Mouse (Mus musculus): ENCODE data around the gene Pzp. TPM values are rescaled to one million over a fixed set of nuclear protein-coding genes. Genes with fewer than 3 reads are reported as not detected.

Gene Pzp
- polyA plus RNA-seq, 1 experiment from 2014 or later = not detected

DNA sequence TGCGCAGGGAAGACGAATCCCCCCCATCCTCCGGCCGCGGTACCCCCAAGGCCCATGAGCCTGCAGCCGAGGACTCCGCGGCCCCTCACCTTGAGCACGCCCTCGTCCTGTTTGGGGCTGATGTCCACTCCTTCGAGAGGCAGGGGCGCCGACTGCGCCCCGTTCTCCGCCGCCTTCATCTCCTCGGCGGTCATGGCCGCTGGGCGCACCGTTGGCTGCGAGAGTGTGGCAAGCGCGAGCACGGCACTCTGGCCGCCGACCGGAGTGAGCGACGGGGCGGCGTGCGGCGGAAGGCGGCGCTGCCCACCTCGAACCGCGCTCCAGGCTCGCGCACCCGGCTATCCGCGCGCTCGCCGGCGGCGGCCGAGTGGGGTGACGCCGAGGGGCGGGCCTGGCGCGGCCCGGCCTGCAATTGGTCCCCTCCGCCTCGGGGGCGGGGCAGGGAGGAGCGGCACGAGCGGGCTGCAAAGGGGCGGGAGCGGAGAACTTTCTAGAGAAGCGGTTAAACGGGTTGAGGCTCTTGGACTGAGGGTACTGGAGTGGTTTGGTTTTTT, 88.1 kb downstream of the Pzp start, which contains the start of gene Fkbp4:
Gene Fkbp4 (minus strand): TSS at position 361 of the 554 bp plus-strand sequence.
- H3K36me3 ChIP-seq (replicated peaks; ENCODE audit: control insufficient read depth, insufficient read depth, low read depth, low read length) = peaks cover 11% of the 10 kb centered on the region
- H3K9ac ChIP-seq (replicated peaks; ENCODE audit: low read length) = peak within 1 kb of the TSS; percentile 99
- H3K4me2 ChIP-seq (ENCODE audit: low read depth, low read length) = peak within 1 kb of the TSS; percentile 61
- H3K9me3 ChIP-seq (replicated peaks; ENCODE audit: control insufficient read depth, low read length) = no peaks in the 10 kb centered on the region
- H3K27me3 ChIP-seq (ENCODE audit: control insufficient read depth, insufficient read depth, low read length) = no peaks in the 10 kb centered on the region
- H3K4me3 ChIP-seq (ENCODE audit: low read depth, low read length) = peak within 1 kb of the TSS; percentile 98
- under 1% methylated on average over 67 of the region's 67 CpGs for WGBS
- ATAC-seq (replicated peaks; ENCODE audit: insufficient number of reproducible peaks, low FRiP score, low TSS enrichment, low read depth) = peak; percentile 90
- DNase-seq (ENCODE audit: low spot score) = peak; percentile 96
- no peaks in the 10 kb centered on the region for H3K4me1 ChIP-seq (ENCODE audit: control insufficient read depth, insufficient read depth, low read length)
- H3K27ac ChIP-seq (replicated peaks; ENCODE audit: low read depth, low read length) = peak within 1 kb of the TSS; percentile 86

DNA sequence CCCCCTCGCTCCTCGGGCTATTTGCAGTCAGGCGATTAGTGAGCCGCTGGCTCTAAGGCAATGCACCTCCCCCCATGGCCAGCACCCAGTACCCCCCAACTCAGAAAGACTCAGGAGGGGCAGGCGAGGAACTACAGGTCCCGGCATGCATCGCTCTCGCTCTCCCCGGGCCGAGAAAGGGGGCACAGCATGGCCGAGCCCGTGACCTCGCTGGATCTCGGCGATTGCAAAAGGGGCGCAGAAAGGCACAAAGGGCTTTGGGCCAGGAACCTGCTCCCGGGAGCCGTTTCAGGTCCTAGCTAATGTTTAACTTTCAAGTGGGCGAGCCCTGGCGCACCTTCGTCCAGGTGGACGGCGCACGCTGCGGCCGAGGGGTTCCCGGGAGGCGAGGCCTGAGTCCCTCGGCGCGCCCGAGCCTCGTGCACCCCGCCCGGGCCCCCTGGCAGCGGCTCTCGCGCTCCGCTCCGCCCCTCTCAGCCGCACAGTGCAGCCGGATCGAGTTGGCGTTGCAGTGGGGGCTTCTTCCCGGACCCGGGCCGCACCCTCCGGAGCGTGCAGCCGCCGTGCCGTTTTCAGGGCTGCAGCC, 88.7 kb downstream of the Pzp start:
- H3K9ac ChIP-seq (replicated peaks; ENCODE audit: low read length) = peak overlapping the region; percentile 99
- no peaks in the 10 kb centered on the region for H3K4me1 ChIP-seq (ENCODE audit: control insufficient read depth, insufficient read depth, low read length)
- H3K36me3 ChIP-seq (replicated peaks; ENCODE audit: control insufficient read depth, insufficient read depth, low read depth, low read length) = peaks cover 14% of the 10 kb centered on the region
- no peaks in the 10 kb centered on the region for H3K27me3 ChIP-seq (ENCODE audit: control insufficient read depth, insufficient read depth, low read length)
- H3K9me3 ChIP-seq (replicated peaks; ENCODE audit: control insufficient read depth, low read length) = no peaks in the 10 kb centered on the region
- peak overlapping the region; percentile 86 for H3K27ac ChIP-seq (replicated peaks; ENCODE audit: low read depth, low read length)
- under 1% methylated on average over 51 of the region's 52 CpGs for WGBS
- ATAC-seq (replicated peaks; ENCODE audit: insufficient number of reproducible peaks, low FRiP score, low TSS enrichment, low read depth) = peak; percentile 66
- H3K4me3 ChIP-seq (ENCODE audit: low read depth, low read length) = peak overlapping the region; percentile 98
- peak overlapping the region; percentile 61 for H3K4me2 ChIP-seq (ENCODE audit: low read depth, low read length)
- peak; percentile 77 for DNase-seq (ENCODE audit: low spot score)

DNA sequence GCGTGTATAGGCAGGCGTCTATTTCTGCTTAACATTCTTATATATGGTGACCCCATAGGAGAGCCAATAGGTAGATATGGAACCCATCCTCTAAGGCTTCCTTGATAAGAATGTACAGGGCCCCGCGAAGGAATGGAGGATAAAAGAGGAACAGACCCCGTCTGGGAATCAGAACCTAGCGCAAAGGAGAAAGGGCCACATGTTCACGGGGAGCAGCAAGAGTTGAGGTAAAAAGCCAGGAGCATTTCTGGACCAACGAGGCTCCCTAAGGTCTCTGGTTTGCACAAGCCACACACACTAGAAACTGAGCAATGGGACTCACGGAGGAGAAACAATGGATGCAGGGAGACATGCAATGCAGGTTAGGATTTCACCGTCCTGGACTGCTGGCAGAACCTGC, 89.2 kb downstream of the Pzp start:
- 3% methylated on average over 10 of the region's 10 CpGs for WGBS

DNA sequence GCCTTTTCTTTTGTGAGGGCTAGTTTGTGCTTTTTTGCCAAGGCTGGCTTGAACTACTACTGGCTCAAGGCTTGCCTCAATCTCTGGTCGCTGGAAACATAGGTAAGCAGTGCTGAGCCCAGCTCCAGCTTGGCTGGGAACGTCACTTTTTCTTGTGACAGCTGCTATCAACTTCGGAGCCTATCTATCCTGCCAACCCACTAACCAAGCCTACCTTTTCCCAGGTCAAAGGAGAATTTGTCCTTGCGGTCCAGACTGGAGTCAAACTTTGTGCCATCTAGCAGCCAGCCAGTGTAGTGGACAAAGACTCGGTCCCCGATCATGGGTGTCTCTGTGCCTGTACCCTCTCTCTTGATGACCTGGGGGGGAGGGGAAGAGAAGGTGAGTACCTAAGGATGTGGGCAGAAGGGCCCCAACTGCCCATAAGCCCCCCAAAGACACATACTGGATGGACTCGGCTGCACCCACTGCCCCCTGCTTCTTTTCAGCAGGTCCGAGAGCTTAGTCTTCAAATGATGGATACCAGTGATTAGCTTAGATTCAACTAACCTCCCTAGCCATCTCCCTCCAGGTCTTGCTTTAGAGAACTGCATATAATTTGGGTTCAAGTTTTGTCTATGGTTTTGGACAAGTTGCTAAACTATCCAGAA, 90.0 kb downstream of the Pzp start:
- Histone ChIP-seq H3K4me3 (ENCODE audit: low read depth, low read length) (peak overlapping the region; percentile 98), H3K4me1 (ENCODE audit: control insufficient read depth, insufficient read depth, low read length) (no peaks in the 10 kb centered on the region), H3K9ac (replicated peaks; ENCODE audit: low read length) (peak overlapping the region; percentile 99), H3K4me2 (ENCODE audit: low read depth, low read length) (peak overlapping the region; percentile 61), H3K27me3 (ENCODE audit: control insufficient read depth, insufficient read depth, low read length) (no peaks in the 10 kb centered on the region), H3K9me3 (replicated peaks; ENCODE audit: control insufficient read depth, low read length) (no peaks in the 10 kb centered on the region), H3K36me3 (replicated peaks; ENCODE audit: control insufficient read depth, insufficient read depth, low read depth, low read length) (peaks cover 22% of the 10 kb centered on the region), H3K27ac (replicated peaks; ENCODE audit: low read depth, low read length) (no peak overlapping the region)
- no peak for ATAC-seq (replicated peaks; ENCODE audit: insufficient number of reproducible peaks, low FRiP score, low TSS enrichment, low read depth)
- WGBS = 90% methylated on average over 8 of the region's 8 CpGs
- DNase-seq (ENCODE audit: low spot score) = no peak

More for the DNA sequence above, 89.2 kb downstream of the Pzp start:
- Histone ChIP-seq H3K27me3 (ENCODE audit: control insufficient read depth, insufficient read depth, low read length) (no peaks in the 10 kb centered on the region), H3K4me1 (ENCODE audit: control insufficient read depth, insufficient read depth, low read length) (no peaks in the 10 kb centered on the region), H3K36me3 (replicated peaks; ENCODE audit: control insufficient read depth, insufficient read depth, low read depth, low read length) (peaks cover 20% of the 10 kb centered on the region), H3K4me2 (ENCODE audit: low read depth, low read length) (peak overlapping the region; percentile 61), H3K4me3 (ENCODE audit: low read depth, low read length) (peak overlapping the region; percentile 98), H3K27ac (replicated peaks; ENCODE audit: low read depth, low read length) (peak overlapping the region; percentile 86), H3K9ac (replicated peaks; ENCODE audit: low read length) (peak overlapping the region; percentile 99), H3K9me3 (replicated peaks; ENCODE audit: control insufficient read depth, low read length) (no peaks in the 10 kb centered on the region)
- ATAC-seq (replicated peaks; ENCODE audit: insufficient number of reproducible peaks, low FRiP score, low TSS enrichment, low read depth) (no peak), DNase-seq (ENCODE audit: low spot score) (no peak)

DNA sequence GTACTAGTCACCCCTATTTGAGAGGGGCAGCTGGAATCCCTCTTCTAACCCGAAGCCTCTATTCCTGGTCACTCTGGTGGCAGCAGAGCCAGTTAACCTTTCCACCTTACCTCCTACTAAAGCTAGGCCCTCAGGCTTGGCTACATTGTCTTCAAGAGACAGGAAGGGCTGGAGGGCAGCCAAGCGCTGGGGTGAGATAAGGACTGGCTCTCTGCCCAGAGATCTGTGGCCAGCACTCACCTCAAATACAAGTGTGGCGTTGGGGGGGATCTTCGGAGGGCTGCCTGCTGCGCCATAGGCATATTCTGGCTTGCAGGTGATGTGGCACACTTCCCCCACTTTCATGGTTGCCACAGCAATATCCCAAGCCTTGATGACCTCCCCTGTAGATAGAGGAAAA, 91.0 kb downstream of the Pzp start:
- H3K9me3 ChIP-seq (replicated peaks; ENCODE audit: control insufficient read depth, low read length) = no peaks in the 10 kb centered on the region
- peaks cover 27% of the 10 kb centered on the region for H3K36me3 ChIP-seq (replicated peaks; ENCODE audit: control insufficient read depth, insufficient read depth, low read depth, low read length)
- no peak overlapping the region for H3K4me3 ChIP-seq (ENCODE audit: low read depth, low read length)
- no peaks in the 10 kb centered on the region for H3K27me3 ChIP-seq (ENCODE audit: control insufficient read depth, insufficient read depth, low read length)
- H3K9ac ChIP-seq (replicated peaks; ENCODE audit: low read length) = no peak overlapping the region
- no peak for ATAC-seq (replicated peaks; ENCODE audit: insufficient number of reproducible peaks, low FRiP score, low TSS enrichment, low read depth)
- no peaks in the 10 kb centered on the region for H3K4me1 ChIP-seq (ENCODE audit: control insufficient read depth, insufficient read depth, low read length)
- H3K27ac ChIP-seq (replicated peaks; ENCODE audit: low read depth, low read length) = no peak overlapping the region
- DNase-seq (ENCODE audit: low spot score) = no peak
- 96% methylated on average over 5 of the region's 5 CpGs for WGBS
- H3K4me2 ChIP-seq (ENCODE audit: low read depth, low read length) = no peak overlapping the region

Other genes starting within 250 kb of the Pzp start
- gene Tead4, start 225.9 kb downstream of the Pzp start, polyA plus RNA-seq (2014; fragmentation: Nextera tagmentation; extraction: Ambion mirVana) = 1.4 and 2.3 TPM in 2 replicates
- 16.6 and 18.2 TPM in 2 replicates for gene Tulp3, start 170.9 kb downstream of the Pzp start, polyA plus RNA-seq (2014; fragmentation: Nextera tagmentation; extraction: Ambion mirVana)
- gene Rhno1, start 163.8 kb downstream of the Pzp start, polyA plus RNA-seq (2014; fragmentation: Nextera tagmentation; extraction: Ambion mirVana) = 172 and 174 TPM in 2 replicates
- gene Foxm1, start 163.8 kb downstream of the Pzp start, polyA plus RNA-seq (2014; fragmentation: Nextera tagmentation; extraction: Ambion mirVana) = 40.7 and 43.4 TPM in 2 replicates
- gene Tex52, start 151.3 kb downstream of the Pzp start, polyA plus RNA-seq (2014; fragmentation: Nextera tagmentation; extraction: Ambion mirVana) = 0.31 and 0.36 TPM in 2 replicates
- gene Gm44596, start 151.2 kb downstream of the Pzp start, polyA plus RNA-seq (2014; fragmentation: Nextera tagmentation; extraction: Ambion mirVana) = not detected in 2 replicates
- 1.6 and 2.0 TPM in 2 replicates for gene Nrip2, start 127.4 kb downstream of the Pzp start, polyA plus RNA-seq (2014; fragmentation: Nextera tagmentation; extraction: Ambion mirVana)
- gene Itfg2, start 101.8 kb downstream of the Pzp start, polyA plus RNA-seq (2014; fragmentation: Nextera tagmentation; extraction: Ambion mirVana) = 26.9 and 28.1 TPM in 2 replicates
- gene Fkbp4, start 88.0 kb downstream of the Pzp start, polyA plus RNA-seq (2014; fragmentation: Nextera tagmentation; extraction: Ambion mirVana) = 612 and 615 TPM in 2 replicates
- not detected in 2 replicates for gene A2ml1, start 54.9 kb upstream of the Pzp start, polyA plus RNA-seq (2014; fragmentation: Nextera tagmentation; extraction: Ambion mirVana)
- not detected in 2 replicates for gene Klrb1a, start 96.8 kb upstream of the Pzp start, polyA plus RNA-seq (2014; fragmentation: Nextera tagmentation; extraction: Ambion mirVana)
- gene Clec2h, start 135.7 kb upstream of the Pzp start, polyA plus RNA-seq (2014; fragmentation: Nextera tagmentation; extraction: Ambion mirVana) = not detected in 2 replicates
- gene Klrb1, start 196.3 kb upstream of the Pzp start, polyA plus RNA-seq (2014; fragmentation: Nextera tagmentation; extraction: Ambion mirVana) = not detected in 2 replicates